Mouse (Mus musculus) kidney, embryonic 14.5 days (tissue): ENCODE measurements around the gene Ranbp9. TPM values are rescaled to one million over a fixed set of nuclear protein-coding genes. Genes with fewer than 3 reads are reported as not detected.

Experiments
- ATAC-seq: fragments of 200-750 bp; cut with Nextera tagmentation; 2 replicates; pipeline ENCODE4 v1.8.0; 2017; ENCODE audit warnings: moderate number of reproducible peaks, mild to moderate bottlenecking, moderate TSS enrichment, moderate library complexity; ENCODE audit not compliant: low FRiP score, low TSS enrichment
- H3K27ac ChIP-seq: fragments of 300-500 bp; sonication (generic); 2 replicates; pipeline ENCODE4 v1.5.1; 2014; ENCODE audit warnings: low read depth, mild to moderate bottlenecking, low read length, moderate library complexity, mixed read lengths
- H3K27me3 ChIP-seq: fragments of 300-500 bp; sonication (generic); 2 replicates; pipeline ENCODE4 v1.6.1; 2014; ENCODE audit warnings: mild to moderate bottlenecking, low read length; ENCODE audit not compliant: control insufficient read depth, insufficient read depth
- H3K36me3 ChIP-seq: fragments of 300-500 bp; sonication (generic); 2 replicates; pipeline ENCODE4 v1.6.1; 2014; ENCODE audit warnings: low read length, mixed read lengths; ENCODE audit not compliant: control insufficient read depth, insufficient read depth
- H3K4me1 ChIP-seq: fragments of 300-500 bp; sonication (generic); 2 replicates; pipeline ENCODE4 v1.6.1; 2014; ENCODE audit warnings: low read length, mixed read lengths; ENCODE audit not compliant: control insufficient read depth, insufficient read depth
- H3K4me2 ChIP-seq: fragments of 300-500 bp; sonication (generic); replicated peaks from 2 replicates; pipeline ENCODE4 v1.6.1; 2014; ENCODE audit warnings: low read depth, mild to moderate bottlenecking, low read length
- H3K4me3 ChIP-seq: fragments of 300-500 bp; sonication (generic); 2 replicates; pipeline ENCODE4 v1.5.1; 2014; ENCODE audit warnings: mild to moderate bottlenecking, low read length
- H3K9ac ChIP-seq: fragments of 300-500 bp; sonication (generic); 2 replicates; pipeline ENCODE4 v1.6.1; 2014; ENCODE audit warnings: low read depth, mild to moderate bottlenecking, low read length, moderate library complexity
- H3K9me3 ChIP-seq: fragments of 300-500 bp; sonication (generic); 2 replicates; pipeline ENCODE4 v1.6.1; 2016; ENCODE audit warnings: low read length; ENCODE audit not compliant: control insufficient read depth
- whole genome bisulfite sequencing: fragments of 180-500 bp; shearing (Covaris S2); extraction: QIAGEN DNeasy Blood & Tissue Kit; methylation state at CpG from one replicate; pipeline ENCODE4 v1.1.7; 2014; 5-methylcytosine and 5-hydroxymethylcytosine counted together
- polyA plus RNA-seq: library from polyadenylated mRNA; unstranded; fragments of >200 nt; fragmentation: Nextera tagmentation; extraction: Ambion mirVana; gene quantifications from 2 replicates; pipeline ENCODE4 v1.2.1, GENCODE M21; 2014

Gene Ranbp9
- polyA plus RNA-seq, 1 experiment from 2014 or later: 15.1 TPM

DNA sequence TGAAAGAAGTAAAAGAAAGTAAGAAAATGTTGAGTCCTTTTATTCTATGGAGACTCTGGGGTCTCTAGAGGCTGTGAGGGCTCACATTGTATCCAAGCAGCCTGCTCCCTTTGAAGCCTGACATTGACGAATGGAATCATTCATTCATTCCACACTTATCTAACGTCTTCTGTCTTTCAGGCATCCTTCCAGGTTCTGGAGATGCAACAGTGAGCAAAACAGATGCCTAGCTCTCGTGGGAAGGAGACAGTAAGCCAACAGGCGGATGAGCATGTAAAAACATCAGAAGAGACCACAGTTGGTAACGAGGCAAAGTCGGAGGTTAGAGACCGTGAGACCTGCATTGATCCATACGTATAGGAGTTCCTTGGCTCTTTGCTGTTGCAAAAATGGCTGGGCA is 36.3 kb upstream of the Ranbp9 start:
- no peaks in the 10 kb centered on the region for H3K36me3 ChIP-seq
- no peak overlapping the region for H3K27ac ChIP-seq
- no peaks in the 10 kb centered on the region for H3K27me3 ChIP-seq
- ATAC-seq: no peak
- H3K4me1 ChIP-seq: no peaks in the 10 kb centered on the region
- no peak overlapping the region for H3K4me2 ChIP-seq
- H3K9ac ChIP-seq: no peak overlapping the region
- 77% methylated on average over 8 of the region's 8 CpGs for WGBS
- H3K4me3 ChIP-seq: no peak overlapping the region
- no peaks in the 10 kb centered on the region for H3K9me3 ChIP-seq

DNA sequence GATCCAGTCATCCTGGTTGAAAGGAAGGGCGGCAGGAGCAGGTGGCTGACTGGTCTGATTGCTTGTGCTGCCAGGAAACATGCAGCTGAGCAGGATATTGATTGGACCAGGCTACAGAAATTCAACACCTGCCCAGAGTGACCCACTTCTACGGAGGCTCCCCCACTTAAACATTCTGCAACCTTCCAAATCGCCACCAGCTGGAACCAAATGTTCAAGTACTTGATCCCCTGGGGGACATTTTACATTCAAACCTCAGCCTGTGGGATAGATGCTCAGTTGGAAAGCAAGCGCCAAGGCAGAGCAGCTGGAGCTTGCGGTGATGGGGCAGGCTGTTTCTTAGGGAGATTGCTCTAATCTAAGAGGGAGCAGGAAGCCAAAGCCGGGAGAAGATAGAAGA is 35.8 kb upstream of the Ranbp9 start:
- Histone ChIP-seq H3K9me3 (no peaks in the 10 kb centered on the region), H3K4me2 (no peak overlapping the region), H3K9ac (no peak overlapping the region), H3K4me1 (no peaks in the 10 kb centered on the region), H3K4me3 (no peak overlapping the region), H3K27ac (no peak overlapping the region), H3K36me3 (no peaks in the 10 kb centered on the region), H3K27me3 (no peaks in the 10 kb centered on the region)
- no peak for ATAC-seq
- 69% methylated on average over 6 of the region's 6 CpGs for WGBS

DNA sequence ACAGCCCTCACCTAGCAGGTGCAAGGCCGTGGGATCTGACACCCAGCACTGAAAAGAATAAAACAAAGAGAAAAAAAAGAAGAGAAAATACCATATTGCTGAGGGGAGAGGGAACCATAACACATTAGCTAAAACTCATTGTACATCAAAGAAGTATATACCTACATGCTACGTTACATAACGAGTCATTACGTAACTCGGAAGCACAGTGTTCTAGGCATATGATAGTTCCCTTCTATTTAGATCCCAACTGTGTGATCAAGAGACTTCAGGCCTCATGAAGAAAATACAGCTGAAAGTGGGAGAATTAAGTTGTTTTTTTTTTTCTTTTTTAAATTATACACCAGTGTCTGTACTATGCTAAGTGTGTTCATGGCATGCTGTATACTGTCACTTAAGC is 35.0 kb upstream of the Ranbp9 start:
- H3K27me3 ChIP-seq: no peaks in the 10 kb centered on the region
- H3K4me2 ChIP-seq: no peak overlapping the region
- ATAC-seq: no peak
- no peaks in the 10 kb centered on the region for H3K9me3 ChIP-seq
- no peaks in the 10 kb centered on the region for H3K36me3 ChIP-seq
- no peak overlapping the region for H3K9ac ChIP-seq
- WGBS: 91% methylated on average over 5 of the region's 5 CpGs
- H3K4me1 ChIP-seq: no peaks in the 10 kb centered on the region
- H3K27ac ChIP-seq: no peak overlapping the region
- H3K4me3 ChIP-seq: no peak overlapping the region

DNA sequence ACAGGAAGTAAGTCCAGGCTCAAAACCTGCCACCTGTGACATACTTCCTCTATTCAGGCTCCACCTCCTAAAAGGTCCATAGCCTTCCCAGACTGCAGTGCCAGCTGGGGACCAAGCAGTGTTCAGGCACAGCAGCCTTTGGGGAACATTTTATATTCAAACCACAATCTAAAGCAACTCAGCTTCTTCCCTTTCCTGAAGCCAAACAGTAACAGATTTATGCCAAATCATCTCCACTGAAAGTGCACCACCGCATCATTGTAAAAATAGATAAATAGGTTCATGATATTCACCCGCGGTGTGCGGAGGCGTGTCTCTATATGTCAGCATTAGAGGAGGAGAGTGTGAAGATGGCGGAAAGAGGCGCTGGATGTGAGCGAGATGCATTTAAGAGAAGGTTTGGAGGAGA is 33.9 kb upstream of the Ranbp9 start:
- H3K36me3 ChIP-seq: no peaks in the 10 kb centered on the region
- H3K27ac ChIP-seq: no peak overlapping the region
- 72% methylated on average over 8 of the region's 8 CpGs for WGBS
- H3K27me3 ChIP-seq: no peaks in the 10 kb centered on the region
- H3K9ac ChIP-seq: no peak overlapping the region
- H3K4me1 ChIP-seq: no peaks in the 10 kb centered on the region
- no peak overlapping the region for H3K4me3 ChIP-seq
- no peak for ATAC-seq
- H3K4me2 ChIP-seq: no peak overlapping the region
- H3K9me3 ChIP-seq: no peaks in the 10 kb centered on the region

DNA sequence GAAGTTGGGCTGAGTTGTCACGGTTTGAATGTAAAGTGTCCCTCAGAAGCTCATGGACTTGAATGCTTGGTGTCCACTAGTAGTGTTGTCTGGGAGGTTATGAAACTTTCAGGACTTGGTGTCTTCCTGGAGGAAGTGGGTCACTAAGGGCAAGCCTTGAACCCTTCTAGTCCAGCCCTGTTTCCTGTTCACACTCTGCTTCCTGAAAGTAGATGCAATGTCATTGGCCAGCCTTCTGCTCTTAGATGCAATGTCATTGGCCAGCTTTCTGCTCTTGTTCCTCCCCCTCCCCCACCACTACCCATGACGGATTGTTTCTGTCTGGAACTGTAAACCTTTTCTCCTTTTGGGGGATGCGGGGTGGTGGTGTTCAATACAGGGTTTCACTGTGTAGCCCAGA is 31.7 kb upstream of the Ranbp9 start:
- H3K36me3 ChIP-seq: no peaks in the 10 kb centered on the region
- H3K9me3 ChIP-seq: no peaks in the 10 kb centered on the region
- H3K4me1 ChIP-seq: no peaks in the 10 kb centered on the region
- no peaks in the 10 kb centered on the region for H3K27me3 ChIP-seq
- no peak for ATAC-seq
- no peak overlapping the region for H3K4me2 ChIP-seq
- no peak overlapping the region for H3K4me3 ChIP-seq
- WGBS: 81% methylated on average over 3 of the region's 3 CpGs
- no peak overlapping the region for H3K9ac ChIP-seq
- no peak overlapping the region for H3K27ac ChIP-seq

DNA sequence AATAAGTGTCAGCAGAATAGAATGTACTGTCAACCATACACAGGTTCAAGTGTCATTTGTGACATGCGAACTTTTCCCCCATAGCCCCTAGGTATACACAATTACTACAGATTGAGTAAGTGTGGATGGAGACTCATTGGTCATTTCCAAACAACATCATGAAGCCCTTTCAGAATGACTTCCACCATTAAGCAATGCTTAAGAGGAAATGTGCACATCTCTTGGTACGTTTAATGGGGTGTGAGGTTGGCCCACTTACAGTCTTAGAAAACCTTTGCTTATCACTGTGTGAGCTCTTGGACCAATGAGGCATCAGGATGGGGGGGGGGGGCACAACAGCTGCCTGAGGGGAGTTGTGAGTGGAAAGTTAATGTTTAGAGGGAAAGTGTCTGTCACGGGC is 24.7 kb upstream of the Ranbp9 start:
- ATAC-seq: no peak
- 81% methylated on average over 3 of the region's 3 CpGs for WGBS

DNA sequence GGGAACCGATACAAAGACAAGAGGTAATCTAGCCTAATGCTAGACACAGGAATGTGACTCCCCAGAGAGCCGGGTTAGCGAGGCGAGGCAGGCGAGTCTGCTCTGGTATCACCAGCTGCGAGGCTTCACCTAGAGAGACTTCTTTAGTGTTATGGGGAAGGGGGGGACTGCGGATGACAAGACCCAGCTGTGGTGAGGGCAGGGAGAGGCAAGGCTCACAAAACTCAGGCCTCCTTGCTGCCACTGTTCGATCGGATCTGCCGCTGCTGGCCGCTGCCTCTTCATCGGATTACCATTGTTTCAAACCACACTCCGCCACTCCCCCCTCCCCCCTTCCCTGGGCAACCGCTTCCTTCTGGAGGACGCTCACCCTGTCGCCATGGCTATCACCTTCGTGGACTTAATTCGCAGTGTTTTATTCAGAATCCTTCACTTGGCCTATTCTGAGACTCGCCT is 22.3 kb upstream of the Ranbp9 start:
- under 1% methylated on average over 19 of the region's 19 CpGs for WGBS

More for the DNA sequence above, 24.7 kb upstream of the Ranbp9 start:
- H3K36me3 ChIP-seq: no peaks in the 10 kb centered on the region
- H3K27ac ChIP-seq: no peak overlapping the region
- no peak overlapping the region for H3K9ac ChIP-seq
- H3K9me3 ChIP-seq: no peaks in the 10 kb centered on the region
- H3K4me3 ChIP-seq: no peak overlapping the region
- H3K4me1 ChIP-seq: no peaks in the 10 kb centered on the region; the same call in none of the 2 replicates
- H3K27me3 ChIP-seq: no peaks in the 10 kb centered on the region
- no peak overlapping the region for H3K4me2 ChIP-seq

DNA sequence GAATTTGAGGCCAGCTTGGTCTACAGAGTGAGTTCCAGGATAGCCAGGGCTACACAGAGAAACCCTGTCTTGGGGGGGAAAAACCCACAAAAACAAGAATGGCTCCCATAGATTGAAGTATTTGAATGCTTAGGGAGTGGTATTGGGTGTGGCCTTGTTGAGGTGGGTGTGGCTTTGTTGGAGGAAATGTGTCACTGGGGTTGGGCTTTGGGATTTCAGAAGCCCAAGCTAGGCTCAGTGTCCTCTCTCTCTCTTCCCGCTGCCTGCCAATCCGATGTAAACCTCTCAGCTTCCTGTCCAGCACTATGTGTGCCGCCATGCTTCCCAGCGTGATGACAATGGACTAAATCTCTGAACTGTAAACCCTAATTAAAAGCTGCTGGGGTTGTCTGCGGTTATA is 20.5 kb upstream of the Ranbp9 start:
- no peaks in the 10 kb centered on the region for H3K27me3 ChIP-seq
- WGBS: 79% methylated on average over 5 of the region's 5 CpGs
- H3K9me3 ChIP-seq: no peaks in the 10 kb centered on the region

More for the DNA sequence above, 22.3 kb upstream of the Ranbp9 start:
- peak; percentile 96 for ATAC-seq
- H3K36me3 ChIP-seq: no peaks in the 10 kb centered on the region
- peak overlapping the region; percentile 90 for H3K27ac ChIP-seq
- H3K27me3 ChIP-seq: no peaks in the 10 kb centered on the region
- peak overlapping the region; percentile 20; the same call in 1 of the 2 replicates for H3K4me3 ChIP-seq
- H3K4me1 ChIP-seq: no peaks in the 10 kb centered on the region; the same call in none of the 2 replicates
- H3K9ac ChIP-seq: peak overlapping the region; percentile 40; the same call in 1 of the 2 replicates
- peak overlapping the region; percentile 41 for H3K4me2 ChIP-seq
- H3K9me3 ChIP-seq: no peaks in the 10 kb centered on the region

DNA sequence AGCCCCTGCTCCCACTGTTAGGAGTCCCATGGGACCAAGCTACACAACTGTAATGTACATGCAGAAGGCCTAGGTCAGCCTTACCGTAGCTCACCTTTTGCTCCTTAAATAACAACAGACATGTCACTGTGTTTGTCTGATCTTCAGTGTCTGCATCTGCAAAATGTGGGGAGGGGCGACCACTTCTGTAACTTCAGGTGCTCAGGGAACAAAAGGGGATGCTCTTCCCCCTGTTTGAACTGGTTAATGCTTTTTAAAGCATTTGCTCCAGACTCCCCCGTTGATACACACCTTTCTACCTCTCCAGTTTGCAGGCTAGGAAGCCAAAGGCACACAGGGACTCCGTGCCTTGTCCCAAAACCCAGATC is 19.4 kb upstream of the Ranbp9 start:
- no peak for ATAC-seq
- Histone ChIP-seq H3K36me3 (no peaks in the 10 kb centered on the region), H3K4me1 (peaks cover 3% of the 10 kb centered on the region), H3K4me3 (no peak overlapping the region), H3K9ac (no peak overlapping the region), H3K27ac (no peak overlapping the region), H3K4me2 (no peak overlapping the region), H3K27me3 (no peaks in the 10 kb centered on the region), H3K9me3 (no peaks in the 10 kb centered on the region)
- 94% methylated on average over 4 of the region's 4 CpGs for WGBS

More for the DNA sequence above, 20.5 kb upstream of the Ranbp9 start:
- Histone ChIP-seq H3K4me2 (no peak overlapping the region), H3K36me3 (no peaks in the 10 kb centered on the region), H3K9ac (no peak overlapping the region), H3K27ac (no peak overlapping the region), H3K4me1 (peaks cover 3% of the 10 kb centered on the region), H3K4me3 (no peak overlapping the region)
- ATAC-seq: no peak
